Mouse (Mus musculus) lung, postnatal 0 days (tissue): ENCODE measurements around the gene Lifr. TPM values are rescaled to one million over a fixed set of nuclear protein-coding genes. Genes with fewer than 3 reads are reported as not detected.

Experiments
- ATAC-seq: fragments of 200-750 bp; cut with Nextera tagmentation; 2 replicates; pipeline ENCODE4 v1.8.0; 2017; ENCODE audit warnings: moderate library complexity
- DNase-seq: peaks from one replicate; pipeline ENCODE4 v3.0.0-alpha.2; 2016; ENCODE audit warnings: low spot score
- H3K27ac ChIP-seq: fragments of 300-500 bp; sonication (generic); 2 replicates; pipeline ENCODE4 v1.5.1; 2014; ENCODE audit warnings: antibody characterized with exemption, mild to moderate bottlenecking, low read length, mixed read lengths
- H3K27me3 ChIP-seq: fragments of 300-500 bp; sonication (generic); replicated peaks from 2 replicates; pipeline ENCODE4 v1.6.1; 2014; ENCODE audit warnings: low read length, mixed read lengths; ENCODE audit not compliant: insufficient read depth
- H3K36me3 ChIP-seq: fragments of 300-500 bp; sonication (generic); 2 replicates; pipeline ENCODE4 v1.6.1; 2014; ENCODE audit warnings: low read length, mixed read lengths; ENCODE audit not compliant: insufficient read depth
- H3K4me1 ChIP-seq: fragments of 300-500 bp; sonication (generic); 2 replicates; pipeline ENCODE4 v1.6.1; 2014; ENCODE audit warnings: antibody characterized with exemption, low read depth, low read length, mixed read lengths; ENCODE audit not compliant: insufficient read depth
- H3K4me2 ChIP-seq: fragments of 300-500 bp; sonication (generic); replicated peaks from 2 replicates; pipeline ENCODE4 v1.6.1; 2014; ENCODE audit warnings: low read depth, mild to moderate bottlenecking, low read length, moderate library complexity, mixed read lengths
- H3K4me3 ChIP-seq: fragments of 300-500 bp; sonication (generic); 2 replicates; pipeline ENCODE4 v1.5.1; 2014; ENCODE audit warnings: low read depth, low read length
- H3K9ac ChIP-seq: fragments of 300-500 bp; sonication (generic); replicated peaks from 2 replicates; pipeline ENCODE4 v1.6.1; 2014; ENCODE audit warnings: low read depth, mild to moderate bottlenecking
- H3K9me3 ChIP-seq: fragments of 300-500 bp; sonication (generic); 2 replicates; pipeline ENCODE4 v1.6.1; 2016; ENCODE audit warnings: low read length, mixed read lengths
- CTCF ChIP-seq: IDR thresholded peaks from 2 replicates; pipeline ENCODE4 v1.5.1; 2016; ENCODE audit warnings: antibody characterized with exemption, mild to moderate bottlenecking
- EP300 ChIP-seq: IDR thresholded peaks from 2 replicates; pipeline ENCODE4 v1.6.1; 2016; ENCODE audit warnings: antibody characterized with exemption, mild to moderate bottlenecking, control low read depth
- WGBS: fragments of 180-500 bp; shearing (Covaris S2); extraction: QIAGEN DNeasy Blood & Tissue Kit; methylation state at CpG from one replicate; pipeline ENCODE4 v1.1.7; 2014; 5-methylcytosine and 5-hydroxymethylcytosine counted together
- polyA plus RNA-seq: library from polyadenylated mRNA; unstranded; fragments of >200 nt; fragmentation: Nextera tagmentation; extraction: Ambion mirVana; gene quantifications from 2 replicates; pipeline ENCODE4 v1.2.1, GENCODE M21; 2015

The Lifr gene
- polyA plus RNA-seq, 1 experiment from 2014 or later, result 29.7 TPM

DNA sequence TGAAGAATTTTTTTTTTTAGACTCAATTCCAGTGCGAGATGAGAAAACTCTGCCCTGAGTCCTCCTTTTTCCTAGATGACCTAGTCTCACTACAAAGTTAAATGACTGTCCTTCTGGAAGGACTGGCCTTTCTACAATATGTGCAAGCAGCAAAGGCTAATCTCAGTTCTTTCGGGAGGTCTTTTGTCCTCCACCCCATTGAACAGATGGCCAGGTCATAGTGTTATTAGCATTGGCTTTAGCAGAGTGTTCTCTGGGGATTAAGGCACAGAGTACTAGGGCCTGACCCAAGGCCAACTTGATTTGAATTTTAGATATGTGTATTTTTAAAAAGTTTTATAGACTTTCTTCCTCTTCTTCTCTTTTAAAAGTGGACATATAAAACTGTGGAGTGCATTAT lies 12.1 kb upstream of the Lifr start:
- no peaks in the 10 kb centered on the region for H3K36me3 ChIP-seq
- no peaks in the 10 kb centered on the region for H3K4me1 ChIP-seq
- H3K27me3 ChIP-seq, result no peaks in the 10 kb centered on the region
- no peak overlapping the region for H3K4me2 ChIP-seq
- H3K27ac ChIP-seq, result no peak overlapping the region
- TF ChIP-seq EP300, result no peak
- no peak for TF ChIP-seq CTCF
- no peak overlapping the region for H3K4me3 ChIP-seq
- no peak overlapping the region for H3K9ac ChIP-seq
- no peaks in the 10 kb centered on the region for H3K9me3 ChIP-seq
- no peak for DNase-seq
- WGBS, result 78% methylated on average over 2 of the region's 2 CpGs
- no peak for ATAC-seq

DNA sequence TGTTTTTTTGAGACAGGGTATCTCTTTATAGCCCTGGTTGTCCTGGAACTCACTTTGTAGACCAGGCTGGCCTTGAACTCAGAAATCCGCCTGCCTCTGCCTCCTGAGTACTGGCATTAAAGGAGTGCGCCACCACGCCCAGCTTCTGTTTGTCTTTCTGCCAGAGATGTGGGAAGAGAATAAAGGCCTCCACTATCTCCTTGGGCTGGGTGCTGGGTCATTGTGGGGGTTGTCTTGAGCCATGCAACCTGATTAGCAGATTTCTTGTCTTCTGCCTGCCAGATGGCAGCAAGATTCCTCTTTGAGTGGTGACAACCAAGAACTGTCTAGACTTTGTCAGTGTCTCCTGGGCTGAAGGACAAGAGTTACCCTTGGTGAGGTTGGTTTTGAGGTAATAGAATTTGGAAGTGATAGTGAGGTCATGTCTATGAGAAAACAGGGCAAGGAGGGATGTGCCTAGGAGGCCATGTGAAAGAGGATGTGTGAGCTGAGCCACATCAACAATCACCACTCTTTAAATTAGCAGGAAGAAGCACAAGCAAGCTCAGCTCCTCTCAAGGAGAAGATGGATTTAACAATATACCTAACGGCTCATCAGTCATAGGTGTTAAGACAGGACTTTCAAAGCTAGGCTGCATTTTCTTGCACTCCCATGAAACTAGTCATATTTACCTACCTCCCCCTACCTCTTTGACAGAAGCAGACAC lies 10.6 kb upstream of the Lifr start:
- no peak for TF ChIP-seq CTCF
- no peak for TF ChIP-seq EP300
- H3K4me3 ChIP-seq, result no peak overlapping the region
- WGBS, result 96% methylated on average over 4 of the region's 4 CpGs
- H3K27ac ChIP-seq, result no peak overlapping the region
- no peaks in the 10 kb centered on the region for H3K36me3 ChIP-seq
- H3K9me3 ChIP-seq, result no peaks in the 10 kb centered on the region
- ATAC-seq, result no peak
- H3K9ac ChIP-seq, result no peak overlapping the region
- H3K4me2 ChIP-seq, result no peak overlapping the region
- no peaks in the 10 kb centered on the region for H3K27me3 ChIP-seq
- no peaks in the 10 kb centered on the region for H3K4me1 ChIP-seq
- no peak for DNase-seq

DNA sequence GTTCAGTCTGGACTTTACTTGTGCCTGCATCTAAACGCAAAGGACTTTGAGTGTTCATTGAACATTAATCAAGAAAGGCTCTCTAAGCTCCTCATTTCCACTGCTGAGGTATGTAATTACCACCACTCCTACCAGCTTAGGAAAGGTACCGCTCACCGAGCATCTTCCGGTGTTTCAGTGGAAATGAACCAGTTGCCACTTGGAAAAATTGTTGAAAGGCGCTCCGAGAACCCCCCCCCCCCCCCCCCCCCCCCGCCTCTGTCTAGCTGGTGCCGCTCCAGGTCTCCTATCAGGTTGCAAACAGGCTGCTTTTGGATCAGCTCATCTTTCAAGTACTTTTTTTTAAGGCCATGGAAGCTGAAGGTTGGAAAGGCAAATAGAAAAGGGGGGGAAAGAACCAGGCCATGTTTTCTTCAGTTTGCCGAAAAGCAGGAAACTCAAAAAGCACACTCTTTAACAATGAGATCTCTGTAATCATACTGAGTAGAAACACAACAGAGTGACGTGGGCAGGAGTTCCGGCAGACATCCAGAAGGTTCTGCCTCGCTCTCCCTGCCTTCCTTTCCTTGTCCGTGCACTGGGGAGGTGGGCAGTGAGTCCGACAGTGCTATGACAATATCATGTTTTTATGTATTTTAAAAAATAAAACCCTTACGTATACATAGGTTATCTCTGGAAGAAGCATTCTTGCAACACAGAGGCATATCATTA lies 9.3 kb upstream of the Lifr start:
- Histone ChIP-seq H3K4me1 (no peaks in the 10 kb centered on the region), H3K9ac (no peak overlapping the region), H3K4me3 (no peak overlapping the region), H3K4me2 (no peak overlapping the region), H3K27ac (no peak overlapping the region), H3K36me3 (no peaks in the 10 kb centered on the region), H3K27me3 (no peaks in the 10 kb centered on the region), H3K9me3 (no peaks in the 10 kb centered on the region)
- ATAC-seq (peak; percentile 12), DNase-seq (no peak)
- TF ChIP-seq CTCF (no peak), EP300 (no peak)
- WGBS, result 60% methylated on average over 14 of the region's 15 CpGs

DNA sequence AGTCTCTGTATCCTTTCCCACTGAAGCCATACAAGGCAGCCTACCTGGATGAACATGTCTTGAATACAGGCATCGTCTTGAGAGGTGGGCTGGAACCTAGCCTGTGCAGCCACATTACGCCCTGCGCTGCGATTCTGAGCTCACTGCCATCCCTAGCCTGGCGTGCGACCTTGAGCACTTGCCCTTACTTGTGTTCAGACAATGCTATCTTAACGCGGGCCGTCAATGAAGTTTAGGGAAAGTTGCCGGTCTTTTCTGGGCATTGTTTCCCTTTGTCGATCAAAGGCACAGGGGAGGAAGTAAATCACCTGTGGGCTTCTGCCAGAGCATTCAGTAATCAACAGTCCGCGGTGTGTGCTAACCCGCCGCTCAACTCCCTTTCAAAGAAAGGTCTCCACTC lies 8.6 kb upstream of the Lifr start:
- H3K4me1 ChIP-seq, result no peaks in the 10 kb centered on the region
- no peak for ATAC-seq
- no peaks in the 10 kb centered on the region for H3K36me3 ChIP-seq
- no peak overlapping the region for H3K27ac ChIP-seq
- H3K4me2 ChIP-seq, result no peak overlapping the region
- H3K9me3 ChIP-seq, result no peaks in the 10 kb centered on the region
- TF ChIP-seq CTCF, result no peak
- no peak for TF ChIP-seq EP300
- WGBS, result 34% methylated on average over 15 of the region's 15 CpGs
- H3K9ac ChIP-seq, result no peak overlapping the region
- no peaks in the 10 kb centered on the region for H3K27me3 ChIP-seq
- H3K4me3 ChIP-seq, result no peak overlapping the region
- DNase-seq, result no peak

DNA sequence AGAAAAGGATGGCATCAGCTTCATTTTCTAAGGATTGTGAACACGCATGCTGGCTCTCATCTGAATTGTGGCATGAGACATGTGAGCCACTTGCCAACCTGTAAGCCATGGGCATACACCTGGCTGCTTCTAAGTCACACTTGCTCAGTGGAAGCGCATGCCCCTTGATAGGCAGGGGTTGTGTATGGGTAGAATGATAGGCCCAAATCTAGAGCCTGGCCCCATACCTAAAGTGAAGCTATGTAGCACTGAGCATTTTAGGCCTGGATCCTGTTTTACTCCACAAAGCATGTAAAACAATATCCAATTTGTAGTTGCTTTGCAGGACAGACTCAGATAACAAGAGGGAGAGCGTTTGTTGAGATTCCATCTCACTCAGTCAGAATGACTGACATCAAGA lies 7.5 kb upstream of the Lifr start:
- no peak overlapping the region for H3K4me3 ChIP-seq
- no peak for TF ChIP-seq CTCF
- TF ChIP-seq EP300, result no peak
- WGBS, result 95% methylated on average over 3 of the region's 3 CpGs

DNA sequence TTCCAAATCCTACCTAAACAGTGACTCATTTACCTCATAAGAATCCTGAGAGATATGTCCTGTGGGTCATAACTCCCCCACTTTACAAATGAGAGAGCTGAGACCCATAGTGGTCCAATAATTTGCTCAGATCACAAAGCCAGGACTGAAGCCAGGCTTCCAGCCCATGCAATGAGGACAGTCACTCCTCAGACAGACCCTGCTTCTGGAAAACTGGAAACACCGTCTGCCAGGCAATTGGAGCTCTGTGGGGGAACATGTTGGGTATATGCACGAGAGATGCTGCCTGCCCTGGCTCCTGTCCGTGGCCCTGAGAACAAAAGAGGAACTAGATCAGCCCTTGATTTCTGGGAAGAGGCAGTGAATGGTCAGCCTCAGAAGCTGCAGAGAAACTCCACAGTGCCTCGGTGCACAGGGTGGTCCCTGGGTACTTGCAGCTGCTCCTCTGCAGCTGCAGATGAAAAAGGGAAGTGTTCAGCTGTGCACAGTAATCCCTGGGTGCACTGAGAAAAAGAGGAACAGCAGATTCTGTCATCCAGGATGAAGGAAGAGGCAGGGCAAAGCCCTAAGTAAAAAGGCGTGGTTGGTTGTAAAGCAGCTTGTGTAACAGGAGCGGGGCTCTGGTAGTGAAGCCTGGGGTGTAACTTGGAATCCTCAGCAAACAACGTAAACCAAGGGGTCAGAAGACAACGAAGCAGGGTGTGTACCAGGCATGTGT lies 5.5 kb upstream of the Lifr start:
- H3K9ac ChIP-seq, result no peak overlapping the region
- 40% methylated on average over 8 of the region's 8 CpGs for WGBS
- no peaks in the 10 kb centered on the region for H3K36me3 ChIP-seq
- no peaks in the 10 kb centered on the region for H3K9me3 ChIP-seq
- ATAC-seq (0 out of 2 replicates have a peak, but pooled peaks have one; percentile 17), DNase-seq (peak; percentile 61)
- H3K4me2 ChIP-seq, result no peak overlapping the region
- no peaks in the 10 kb centered on the region for H3K4me1 ChIP-seq
- no peak overlapping the region for H3K27ac ChIP-seq
- no peaks in the 10 kb centered on the region for H3K27me3 ChIP-seq
- no peak for TF ChIP-seq CTCF
- no peak for TF ChIP-seq EP300
- H3K4me3 ChIP-seq, result no peak overlapping the region

More for the DNA sequence above, 7.5 kb upstream of the Lifr start:
- H3K4me2 ChIP-seq, result no peak overlapping the region
- H3K36me3 ChIP-seq, result no peaks in the 10 kb centered on the region
- no peaks in the 10 kb centered on the region for H3K9me3 ChIP-seq
- no peaks in the 10 kb centered on the region for H3K27me3 ChIP-seq
- H3K9ac ChIP-seq, result no peak overlapping the region
- H3K27ac ChIP-seq, result no peak overlapping the region
- H3K4me1 ChIP-seq, result no peaks in the 10 kb centered on the region
- DNase-seq (no peak), ATAC-seq (no peak)
